Mouse (Mus musculus) liver, adult 2 months (tissue): Measurements from ENCODE around the gene Ptprq.

Experiments
- CTCF ChIP-seq: fragments of 200-500 bp; IDR thresholded peaks from 2 replicates; pipeline ENCODE4 v1.5.1; 2011; ENCODE audit warnings: low read depth, low read length, control low read depth
- POLR2A ChIP-seq: fragments of 200-500 bp; IDR thresholded peaks from 2 replicates; pipeline ENCODE4 v1.6.1; 2011; ENCODE audit warnings: low read length, control low read depth; ENCODE audit not compliant: insufficient read depth; ENCODE audit errors: extremely low read depth

DNA sequence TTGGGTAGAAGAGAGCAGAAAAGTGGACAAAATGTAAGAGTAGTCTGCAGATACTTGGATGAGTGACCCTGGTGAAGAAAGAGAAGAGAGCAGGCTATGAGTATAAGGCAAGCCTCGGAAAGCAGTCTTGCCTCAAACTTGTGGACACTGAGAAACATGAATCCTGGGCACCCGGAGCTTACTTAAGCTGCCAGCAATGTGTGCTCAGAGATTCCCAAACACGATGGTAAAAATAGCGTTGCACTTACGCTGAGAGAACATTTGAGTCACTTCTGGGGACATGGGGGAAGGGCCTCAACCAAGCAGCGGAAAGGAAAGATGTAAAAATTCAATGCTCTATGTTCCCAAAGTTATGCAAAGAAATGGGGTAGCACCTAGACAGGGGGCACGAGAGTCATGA lies 220.2 kb downstream of the Ptprq start:
- TF ChIP-seq POLR2A: no peak
- no peak for TF ChIP-seq CTCF
